Mouse (Mus musculus): ENCODE measurements around the gene Fads6.

GRCm38 (mm10) chr11:115288305-115288704, 9.2 kb downstream of the Fads6 start:
- TF ChIP-seq CTCF (IDR thresholded peaks at IDR 0.05; ENCODE audit: low read depth, low read length), result no peak
- TF ChIP-seq POLR2A (IDR thresholded peaks at IDR 0.05; ENCODE audit: borderline replicate concordance, low read depth, low read length), result no peak

Data from bone marrow macrophage, adult 2 months (primary cell).